Mouse (Mus musculus) megakaryocyte, adult 5-6 weeks (primary cell): ENCODE measurements around the gene Ostm1. TPM values are rescaled to one million over a fixed set of nuclear protein-coding genes. Genes with fewer than 3 reads are reported as not detected.

Source experiments
- ATAC-seq: 2 replicates; pipeline ENCODE4 v1.8.0; 2016; ENCODE audit warnings: mild to moderate bottlenecking, inconsistent platforms; ENCODE audit not compliant: poor library complexity, severe bottlenecking
- total RNA-seq, 2 experiments: library from RNA; stranded (forward) in 1 of 2; stranded (reverse) in 1 of 2; fragments of 153-499, 151-499 nt in 1 of 2; fragments of 221-1000, 200-1000 nt in 1 of 2; gene quantifications; 2 replicates each; pipeline versions ENCODE4 v1.2.3 to v1.2.4; 2015 to 2017

The Ostm1 gene
- total RNA-seq, 2 experiments from 2014 or later = 70.6 to 83.1 TPM

DNA sequence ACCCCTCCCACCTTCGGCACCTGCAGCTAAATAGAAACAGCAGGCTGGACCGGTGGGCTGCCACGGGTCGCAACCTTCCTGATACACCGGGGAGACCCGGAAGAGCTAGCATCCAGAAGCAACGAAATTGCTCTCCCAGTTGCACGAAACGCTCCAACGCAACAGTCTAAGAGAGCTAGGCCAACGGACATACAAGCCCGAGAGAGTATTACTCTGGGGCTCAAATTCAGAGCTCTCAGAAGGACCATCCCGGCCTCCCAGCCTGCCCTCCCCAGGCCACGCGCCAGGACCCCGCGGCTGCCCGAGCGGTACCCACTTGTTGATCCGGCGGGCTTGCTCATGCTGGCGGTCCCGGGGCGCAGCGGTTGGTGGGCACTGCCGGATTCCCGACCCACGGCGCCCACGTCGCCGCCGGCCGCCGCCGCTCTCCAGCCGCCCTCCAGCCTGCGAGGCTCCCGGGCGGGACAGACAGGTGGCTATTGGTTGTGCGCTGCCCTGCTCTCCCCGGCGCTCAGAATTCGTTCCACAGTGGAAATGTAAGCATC is 984 bp upstream of the Ostm1 start:
- ATAC-seq = no peak

DNA sequence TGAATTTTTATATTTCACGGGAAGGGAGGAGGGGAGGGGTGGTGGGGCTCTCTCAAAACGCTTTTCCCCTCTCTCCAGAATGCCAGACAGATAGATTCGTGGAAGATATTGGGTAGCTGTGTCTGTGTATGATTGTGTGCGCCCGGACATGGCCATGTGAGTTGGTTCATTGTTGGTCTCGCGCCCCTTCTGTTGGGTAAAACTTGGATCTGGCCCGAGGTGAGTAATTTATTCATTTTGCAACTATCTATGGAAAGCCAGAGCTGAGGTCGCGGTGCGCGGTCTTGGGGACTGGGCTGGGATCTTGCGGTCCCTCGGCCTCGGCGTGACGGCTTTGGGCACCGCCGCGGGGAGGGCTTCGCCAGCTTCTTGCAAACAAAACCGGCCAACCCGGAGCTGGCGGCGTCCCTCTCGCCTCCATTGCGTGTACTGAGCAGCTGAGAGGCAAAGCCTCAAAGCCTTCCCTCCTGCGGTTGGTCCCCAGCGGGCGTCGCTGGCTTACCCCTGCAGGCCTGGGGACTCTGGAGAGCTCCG is 347 bp downstream of the Ostm1 start:
- ATAC-seq = no peak

DNA sequence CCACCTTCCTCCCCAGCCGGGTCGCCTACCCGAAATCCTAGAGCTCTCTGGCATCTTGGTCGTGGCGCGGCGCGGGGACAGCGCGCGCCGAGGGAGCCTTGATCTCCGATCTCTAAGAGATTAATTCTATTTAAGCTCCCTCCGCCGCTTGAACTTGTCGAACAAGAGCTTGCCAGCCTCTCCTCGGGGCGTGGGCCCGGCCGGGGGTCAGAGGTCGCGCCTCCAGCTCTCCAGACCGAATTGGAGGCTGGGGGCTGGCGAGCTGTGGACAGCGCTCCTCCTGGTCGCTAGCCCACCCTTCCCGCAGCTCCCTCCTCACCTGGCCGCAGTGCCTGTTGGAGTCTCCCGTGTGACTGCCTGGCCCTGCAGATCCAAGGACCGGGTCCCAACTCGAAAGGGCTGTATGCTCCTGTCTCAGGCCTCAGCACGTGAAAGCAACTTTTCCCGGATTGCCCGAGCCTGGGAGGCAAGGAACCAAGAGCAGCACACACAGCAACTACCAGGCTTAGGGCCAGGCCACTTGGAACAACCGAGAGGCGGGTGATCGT is 888 bp downstream of the Ostm1 start:
- ATAC-seq = no peak

DNA sequence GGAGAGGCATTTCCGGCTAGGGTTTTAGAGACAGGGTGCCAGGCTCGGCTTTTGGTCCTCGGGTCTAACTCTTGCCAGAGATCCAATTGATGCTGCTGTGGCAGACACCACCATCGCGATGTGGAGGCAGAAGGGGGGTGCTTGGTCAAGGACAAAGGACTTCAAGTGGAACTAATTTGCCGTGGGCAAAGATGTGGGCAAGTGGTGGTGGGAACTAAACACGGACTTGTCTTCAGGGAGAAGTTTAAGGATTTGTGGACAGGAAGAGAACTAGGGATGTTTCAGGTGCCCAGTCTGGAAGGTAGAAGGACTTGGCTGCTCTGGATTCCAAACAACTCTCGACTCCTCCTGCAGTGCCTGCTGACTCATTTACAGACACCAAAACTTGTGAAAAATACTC is 1.5 kb downstream of the Ostm1 start:
- no peak for ATAC-seq

DNA sequence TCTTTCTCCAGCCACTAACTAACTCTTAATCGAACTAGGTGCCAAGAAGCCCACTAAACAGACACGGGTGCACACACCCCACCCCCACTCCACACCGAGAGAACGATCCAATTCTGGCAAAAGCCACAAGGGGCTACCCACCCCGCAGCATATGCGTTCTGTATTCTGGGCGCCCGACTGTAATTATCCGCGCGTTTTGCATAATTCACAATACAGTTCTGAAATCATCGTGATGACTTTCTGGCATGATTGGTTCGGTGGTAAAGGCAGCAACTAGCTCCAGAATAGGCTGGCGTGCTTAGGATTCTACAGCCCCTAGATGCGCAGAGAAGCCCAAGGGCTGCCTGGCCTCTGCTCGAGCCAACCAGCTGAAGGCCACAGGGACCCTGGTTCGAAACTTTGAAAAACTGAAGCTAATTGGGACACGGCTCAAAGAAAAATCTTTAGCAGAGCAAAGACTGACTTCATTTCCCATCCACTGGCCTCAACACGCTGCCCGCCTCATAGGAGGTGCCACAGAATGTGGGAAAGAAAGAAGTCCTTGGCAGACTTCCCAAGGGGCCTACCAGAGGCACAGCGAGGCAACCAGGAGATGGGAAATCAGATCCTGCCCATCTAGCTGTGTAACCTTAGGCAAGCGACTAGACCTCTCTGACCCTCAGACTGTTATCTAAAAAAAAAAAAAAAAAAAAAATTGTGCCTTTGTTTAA is 2.1 kb downstream of the Ostm1 start:
- ATAC-seq = no peak

DNA sequence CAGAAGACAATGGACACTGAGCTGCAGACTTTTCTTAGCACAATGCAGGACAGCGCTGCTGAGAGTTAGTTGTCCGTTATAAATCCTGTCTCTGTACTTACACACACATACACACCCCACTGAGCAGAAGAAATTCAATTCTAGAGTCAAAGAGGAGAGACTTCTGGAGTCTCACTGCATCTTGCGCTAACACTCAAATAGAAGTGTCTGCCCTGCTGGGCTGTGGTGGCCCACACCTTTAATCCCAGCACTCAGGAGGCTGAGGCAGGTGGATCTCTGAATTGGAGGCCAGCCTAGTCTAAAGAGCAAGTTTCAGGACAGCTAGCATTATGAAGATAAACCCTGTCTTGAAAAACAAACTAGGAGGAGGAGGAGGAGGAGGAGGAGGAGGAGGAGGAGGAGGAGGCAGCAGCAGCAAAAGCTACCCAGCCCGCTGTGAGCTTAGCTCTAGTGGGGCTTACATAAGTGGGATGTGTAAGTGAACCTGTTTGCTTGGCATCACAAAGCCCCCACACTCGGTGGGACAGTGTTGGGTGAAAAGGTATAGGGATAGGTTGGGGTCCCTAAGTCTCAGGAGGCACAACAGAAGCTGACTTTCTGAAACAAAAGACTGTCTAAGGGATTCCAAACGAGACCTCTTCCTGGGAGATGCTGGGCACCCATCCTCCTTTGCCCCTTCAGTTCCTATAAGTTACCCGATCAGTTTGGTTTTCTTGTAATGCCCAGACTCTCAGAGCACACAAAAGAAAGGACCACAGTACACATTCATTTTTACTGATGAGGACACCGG is 4.5 kb downstream of the Ostm1 start:
- no peak for ATAC-seq

DNA sequence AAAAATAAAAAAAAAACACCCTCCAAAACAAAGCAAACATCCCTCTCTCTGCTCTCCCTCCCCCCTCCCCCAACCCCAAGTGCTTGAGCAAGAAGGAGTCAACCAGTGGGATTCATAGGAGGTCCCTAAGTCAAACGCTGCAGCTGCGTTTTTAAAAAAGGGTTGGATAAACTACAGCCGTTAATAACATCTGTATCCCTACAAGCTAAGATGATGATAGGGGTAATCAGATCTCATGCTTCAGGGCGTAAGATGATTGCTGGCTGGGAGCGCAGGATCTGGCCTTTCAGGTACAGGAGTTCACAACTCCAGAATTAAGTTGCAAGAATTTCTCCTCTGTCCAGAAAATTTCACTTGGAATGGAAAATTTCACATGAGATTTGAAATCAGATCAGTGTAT is 5.9 kb downstream of the Ostm1 start:
- no peak for ATAC-seq

DNA sequence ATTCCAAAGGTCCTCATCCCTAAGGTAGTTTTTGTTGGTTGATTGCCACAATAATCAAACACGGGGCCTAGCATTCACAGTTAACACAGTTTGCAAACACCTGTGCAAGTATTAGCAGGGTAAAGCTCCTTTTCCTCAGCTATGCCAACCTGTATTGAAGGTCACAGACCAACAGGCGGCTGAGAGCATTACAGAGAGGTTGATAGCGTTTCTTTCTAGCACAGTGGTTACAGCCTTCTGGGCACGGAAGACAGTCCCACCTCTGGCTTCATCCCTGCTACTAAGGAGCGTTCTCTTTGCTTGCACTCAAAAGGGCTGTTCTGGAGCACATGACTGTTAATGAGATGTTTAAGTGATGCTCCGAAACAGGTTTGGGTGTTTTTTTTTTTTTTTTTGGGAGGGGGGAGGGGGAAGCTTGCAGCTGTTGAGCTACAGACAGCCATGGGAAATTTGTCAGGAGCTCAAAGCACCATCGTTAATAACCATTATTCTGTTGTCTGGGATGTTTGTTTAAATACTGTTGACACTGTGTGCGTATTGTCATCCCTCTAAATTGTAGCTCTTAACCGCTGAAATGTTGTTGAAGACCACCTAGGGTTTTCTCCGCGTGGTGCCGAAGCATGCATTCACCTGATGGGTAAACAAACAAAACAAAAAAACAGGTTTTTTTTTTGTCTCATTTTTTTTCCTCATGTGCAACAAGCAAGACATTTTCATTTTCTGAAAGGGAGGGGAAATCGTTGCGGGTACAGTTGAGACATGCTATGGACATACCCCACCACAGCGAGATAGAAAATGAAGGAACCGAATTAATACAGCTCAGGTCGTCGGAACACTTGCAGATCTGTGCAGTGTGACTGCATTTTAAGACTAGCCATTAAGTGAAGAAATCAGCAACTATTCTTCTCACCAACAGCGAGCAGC is 6.9 kb downstream of the Ostm1 start:
- ATAC-seq = no peak

DNA sequence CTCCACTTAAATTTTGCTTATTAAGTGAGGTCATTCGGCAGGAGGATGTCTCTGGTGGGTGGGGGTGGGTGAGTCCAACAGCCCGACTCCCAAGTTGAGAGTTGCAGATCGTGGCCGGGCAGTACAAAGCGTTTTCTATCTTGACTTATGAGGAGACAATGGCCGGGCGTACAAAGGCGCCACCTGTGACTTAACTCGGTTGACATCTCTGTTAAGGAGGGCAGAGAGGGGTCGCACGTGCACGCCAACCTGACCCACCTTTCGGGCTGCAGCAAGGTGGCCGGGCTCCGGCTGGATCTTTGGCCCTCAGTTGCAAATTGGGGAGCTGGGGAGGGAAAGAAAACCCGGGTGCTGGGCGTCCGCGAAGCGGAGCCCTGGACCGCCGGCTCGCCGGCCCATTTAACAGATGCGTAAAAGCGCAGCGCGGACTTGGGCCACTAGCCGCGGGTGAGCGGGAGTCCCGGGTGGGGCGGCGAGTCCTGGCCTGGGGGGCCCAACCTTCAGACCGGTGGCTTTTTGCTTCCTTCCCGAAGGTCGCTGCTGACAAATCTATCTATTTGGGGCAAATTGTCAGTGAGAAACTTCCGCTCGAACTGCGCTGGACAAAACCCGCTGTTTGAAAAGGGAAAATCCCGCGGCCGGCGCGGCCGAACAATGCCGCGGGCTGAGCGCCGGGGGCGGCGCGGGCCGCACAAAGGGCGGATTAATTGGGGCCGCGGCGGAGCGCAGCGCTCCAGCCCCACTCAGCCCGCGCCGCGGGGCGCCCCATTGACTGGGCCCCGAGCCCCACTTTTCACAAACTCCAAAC is 7.8 kb downstream of the Ostm1 start:
- ATAC-seq = no peak

DNA sequence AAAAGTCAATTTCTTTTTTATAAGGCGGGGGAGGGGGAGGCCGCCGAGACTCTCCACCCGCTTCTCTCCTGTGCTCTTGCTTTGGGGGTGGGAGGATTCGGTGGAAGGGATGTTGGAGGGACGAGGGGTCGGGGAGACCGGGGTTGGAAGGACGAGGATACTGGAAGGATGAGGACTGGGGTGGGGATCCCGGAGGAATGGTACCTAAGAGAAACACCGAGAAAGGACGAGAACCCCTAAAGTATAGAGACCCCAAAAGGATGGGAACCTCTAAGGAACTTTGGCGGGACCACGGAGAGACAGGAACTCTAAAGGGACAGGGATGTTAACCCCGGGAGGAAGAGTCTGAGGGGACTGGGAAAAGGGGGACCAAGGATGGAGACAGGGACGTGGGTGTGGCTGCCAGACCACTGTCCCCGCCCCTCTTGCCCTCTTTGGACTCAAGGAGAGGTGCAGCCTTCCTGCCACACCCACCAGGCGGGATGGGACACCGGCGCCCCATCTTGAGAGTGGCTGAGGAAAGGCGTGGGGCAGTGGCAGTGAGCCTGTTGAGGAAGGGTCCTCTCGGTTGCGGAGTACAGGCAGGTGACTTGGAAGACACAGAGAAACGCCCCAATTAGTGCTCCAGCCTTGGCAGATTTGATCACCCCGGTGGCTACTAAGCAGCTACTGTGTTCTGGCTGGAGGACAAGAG is 8.5 kb downstream of the Ostm1 start:
- no peak for ATAC-seq

DNA sequence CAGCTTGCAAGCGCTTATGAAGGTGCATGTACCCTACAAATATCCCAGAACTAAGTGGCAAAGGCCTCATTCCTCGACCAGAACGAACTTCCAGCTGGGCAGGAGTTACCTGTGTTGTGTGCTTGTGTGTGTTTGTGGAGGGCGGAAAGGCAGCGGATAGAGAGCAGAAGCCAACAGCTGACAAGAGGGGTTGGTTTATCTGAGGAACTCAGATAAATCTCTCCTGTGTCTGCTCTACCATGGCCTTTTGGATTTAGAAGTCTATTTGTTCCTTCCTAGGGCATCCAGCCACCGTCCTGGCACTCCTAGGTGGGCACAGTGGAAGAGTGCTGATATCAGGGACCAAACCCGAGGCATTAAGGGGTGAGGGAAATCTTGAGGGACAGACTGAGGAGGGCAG is 9.6 kb downstream of the Ostm1 start:
- ATAC-seq = no peak

DNA sequence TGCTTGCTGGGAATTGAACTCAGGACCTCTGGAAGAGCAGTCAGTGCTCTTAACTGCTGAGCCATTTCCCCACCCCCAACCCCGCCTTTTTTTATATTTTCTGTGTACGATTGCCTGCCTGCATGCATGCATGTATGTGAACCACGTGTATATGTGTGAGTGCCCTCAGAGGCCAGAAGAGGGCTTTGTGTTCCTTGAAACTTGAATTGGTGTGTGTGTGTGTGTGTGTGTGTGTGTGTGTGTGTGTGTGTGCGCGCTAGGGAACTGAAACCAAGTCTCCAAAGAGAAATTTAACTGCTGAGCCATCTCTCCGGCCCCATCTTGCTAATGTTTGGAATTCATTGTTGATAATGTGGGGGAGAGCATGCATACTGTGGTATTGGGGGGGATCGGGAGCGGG is 15.0 kb downstream of the Ostm1 start:
- no peak for ATAC-seq

DNA sequence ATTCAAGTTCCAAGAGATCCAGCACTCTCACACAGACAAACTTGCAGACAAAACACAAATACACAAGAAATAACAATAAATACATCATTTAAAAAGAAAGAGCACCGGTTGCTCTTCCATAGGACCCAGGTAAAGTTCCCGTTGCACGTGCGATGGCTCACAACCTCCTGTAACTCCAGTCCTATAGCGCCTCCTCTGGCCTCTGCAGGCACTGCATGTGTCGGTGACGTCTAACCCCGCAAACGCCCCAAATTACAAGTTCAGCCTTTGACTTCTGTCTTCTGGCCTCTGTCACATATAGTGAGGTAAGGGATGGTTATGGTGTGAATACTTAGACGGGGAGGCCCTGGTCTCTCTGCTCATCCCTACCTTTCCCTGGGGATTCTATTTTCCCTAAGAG is 17.9 kb downstream of the Ostm1 start:
- no peak for ATAC-seq

DNA sequence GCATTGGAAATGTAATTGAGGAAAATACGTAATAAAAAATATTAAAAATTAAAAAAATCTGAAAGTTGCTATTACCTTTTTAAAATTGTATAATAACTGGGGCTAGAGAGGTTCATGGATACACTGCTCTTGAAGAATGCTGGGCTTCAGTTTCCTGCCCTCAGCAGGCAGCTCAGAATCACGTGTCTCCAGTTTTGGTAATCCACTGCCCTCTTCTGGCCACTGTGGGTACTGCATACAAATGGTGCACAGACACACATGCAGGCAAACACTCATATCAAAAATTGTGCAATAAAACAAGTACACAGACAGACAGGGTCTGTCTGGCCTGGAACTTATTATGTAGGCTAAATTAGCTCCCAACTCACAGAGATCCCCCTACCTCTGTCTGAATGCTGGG is 21.3 kb downstream of the Ostm1 start:
- no peak for ATAC-seq

DNA sequence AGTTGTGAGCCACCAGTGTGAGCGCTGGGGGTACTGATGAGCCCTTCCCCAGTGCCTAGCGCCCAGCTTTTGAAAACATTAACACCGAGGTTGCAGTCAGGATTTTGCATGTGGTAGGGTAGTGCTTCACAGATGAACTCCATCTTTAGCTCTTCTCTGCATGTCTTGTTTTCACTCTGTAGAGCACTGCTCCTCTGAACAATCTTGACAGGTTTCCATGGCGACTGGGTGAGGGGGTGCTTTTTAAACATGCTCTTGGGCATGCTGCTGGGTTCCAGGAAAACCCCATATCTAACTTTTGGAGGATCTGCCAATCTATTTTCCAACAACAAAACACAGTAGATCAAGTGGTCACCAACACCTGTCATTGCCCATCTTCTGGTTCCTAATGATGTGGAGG is 23.1 kb downstream of the Ostm1 start:
- no peak for ATAC-seq

DNA sequence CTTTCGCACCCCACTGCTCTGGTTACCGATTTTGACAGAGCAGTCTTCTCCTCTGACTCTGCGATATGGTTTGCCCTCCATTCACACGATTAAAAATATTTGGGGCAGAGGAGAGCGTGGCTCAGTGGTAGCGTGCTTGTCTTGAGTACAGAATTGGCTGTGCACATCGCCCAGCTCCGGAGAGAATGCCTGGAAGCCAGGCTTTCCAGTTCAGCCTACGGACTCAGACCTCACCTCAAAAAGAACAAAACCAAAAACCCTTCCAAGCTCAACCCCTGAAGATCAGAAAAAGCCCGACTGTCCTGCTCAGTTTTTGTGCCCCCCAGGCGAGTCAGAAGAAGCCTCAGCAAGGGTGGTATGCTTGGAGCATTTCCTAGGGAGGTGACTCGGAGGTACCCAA is 29.5 kb downstream of the Ostm1 start:
- no peak for ATAC-seq

DNA sequence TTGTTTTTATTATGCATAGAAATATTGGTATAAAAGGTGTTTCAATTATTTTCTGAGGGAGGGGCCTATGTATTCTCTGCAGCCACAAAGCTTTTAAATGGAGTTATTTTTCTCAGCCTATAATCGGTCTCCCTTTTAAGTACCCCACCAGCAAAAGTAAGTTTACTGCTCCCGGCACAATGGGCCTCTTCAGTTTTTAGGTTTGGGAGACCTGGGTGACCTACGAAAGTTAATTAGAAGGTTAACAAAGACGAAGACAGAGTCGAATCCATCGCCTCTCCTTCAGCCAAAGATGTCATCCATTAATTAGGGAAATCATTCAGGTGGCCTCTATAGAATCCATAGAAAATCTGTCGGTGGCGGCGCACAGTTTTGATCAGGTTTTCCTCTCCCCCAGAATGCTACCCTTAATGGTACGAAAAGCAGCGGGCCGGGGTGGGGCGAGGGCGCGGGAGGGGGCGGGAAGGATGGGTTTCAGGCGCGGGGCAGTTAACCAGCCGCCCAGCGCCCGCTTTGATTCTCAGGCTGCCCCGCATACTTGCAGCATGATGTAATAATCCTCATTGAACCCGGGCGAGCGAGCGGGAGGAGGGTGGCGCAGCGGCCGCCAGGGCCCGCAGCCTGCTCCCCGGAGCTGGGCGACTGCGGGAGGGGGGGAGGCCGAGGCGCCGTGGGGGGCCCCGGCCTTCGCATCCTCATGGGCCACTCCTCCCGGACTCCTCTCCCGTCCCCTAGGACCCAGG is 30.2 kb downstream of the Ostm1 start:
- ATAC-seq = no peak

DNA sequence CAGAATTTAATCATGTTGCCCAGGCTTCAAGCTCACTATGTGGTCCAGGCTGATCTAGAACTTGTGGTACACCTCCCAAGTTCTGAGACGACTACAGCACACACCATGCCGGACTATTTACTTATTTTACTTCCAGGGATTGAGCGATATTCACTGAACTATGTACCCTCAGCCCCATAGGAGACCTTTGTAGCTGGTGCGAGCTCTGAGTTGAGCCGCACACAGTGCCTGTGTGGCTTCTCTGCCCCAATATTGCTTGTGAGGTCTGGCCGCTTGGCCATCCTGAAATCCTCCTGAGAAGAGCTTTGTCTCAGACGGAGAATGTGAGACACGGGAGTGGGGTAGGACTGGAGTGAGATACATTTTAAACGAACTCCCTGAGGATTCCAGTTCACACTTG is 31.1 kb downstream of the Ostm1 start:
- no peak for ATAC-seq

DNA sequence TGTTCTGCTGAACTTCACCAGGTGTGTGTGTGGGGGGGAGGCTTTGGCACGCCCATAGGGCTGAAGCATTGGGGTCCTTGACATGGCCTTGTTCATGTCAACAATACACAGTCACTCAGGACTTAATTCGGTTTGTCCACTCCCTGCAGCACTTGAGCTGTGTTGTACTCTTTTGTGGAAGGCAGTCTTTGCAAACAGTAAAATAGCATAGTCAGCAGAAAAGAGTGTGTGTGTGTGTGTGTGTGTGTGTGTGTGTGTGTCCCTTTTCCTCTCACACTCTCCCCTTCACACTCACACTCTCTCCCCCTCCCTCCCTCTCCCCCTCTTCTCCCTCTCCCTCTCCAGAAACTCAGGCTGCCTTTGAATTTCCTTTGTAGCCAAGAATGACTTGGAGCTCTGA is 34.7 kb downstream of the Ostm1 start:
- no peak for ATAC-seq
